Mouse (Mus musculus): ENCODE data around the gene Dock1. TPM values are rescaled to one million over a fixed set of nuclear protein-coding genes. Genes with fewer than 3 reads are reported as not detected.

Dock1 gene
- polyA plus RNA-seq, 1 experiment: 2.1 TPM

- TF ChIP-seq POLR2A (IDR thresholded peaks at IDR 0.05; ENCODE audit: low read depth, low read length): no peak
- no peak for TF ChIP-seq CTCF (IDR thresholded peaks at IDR 0.05; ENCODE audit: extremely low read depth, insufficient read depth, insufficient read length, insufficient replicate concordance)
- no peaks in the 10 kb centered on the region for H3K36me3 ChIP-seq (ENCODE audit: control insufficient read depth, insufficient read depth, low read length)
- H3K4me3 ChIP-seq (ENCODE audit: extremely low read depth, insufficient read depth, insufficient read length): no peak overlapping the region
- H3K4me1 ChIP-seq (ENCODE audit: control insufficient read depth, insufficient read depth, insufficient read length): no peaks in the 10 kb centered on the region
- no peak overlapping the region for H3K27ac ChIP-seq (ENCODE audit: insufficient read depth, low read length)
- DNase-seq (ENCODE audit: low read depth in 1 of 2, low spot score in 2 of 2): no peak
- no peaks in the 10 kb centered on the region for H3K27me3 ChIP-seq (ENCODE audit: control insufficient read depth, insufficient read depth, low read length)
- WGBS: 79% methylated on average over 9 of the region's 9 CpGs
Observed at GRCm38 (mm10) chr7:135002891-135003290, 332.4 kb downstream of the Dock1 start.

- Histone ChIP-seq H3K4me3 (ENCODE audit: extremely low read depth, insufficient read depth, insufficient read length) (no peak overlapping the region), H3K4me1 (ENCODE audit: control insufficient read depth, insufficient read depth, insufficient read length) (no peaks in the 10 kb centered on the region), H3K27ac (ENCODE audit: insufficient read depth, low read length) (no peak overlapping the region), H3K36me3 (ENCODE audit: control insufficient read depth, insufficient read depth, low read length) (no peaks in the 10 kb centered on the region), H3K27me3 (ENCODE audit: control insufficient read depth, insufficient read depth, low read length) (no peaks in the 10 kb centered on the region)
- DNase-seq (ENCODE audit: low read depth in 1 of 2, low spot score in 2 of 2): no peak
- TF ChIP-seq CTCF (IDR thresholded peaks at IDR 0.05; ENCODE audit: extremely low read depth, insufficient read depth, insufficient read length, insufficient replicate concordance): no peak
- TF ChIP-seq POLR2A (IDR thresholded peaks at IDR 0.05; ENCODE audit: low read depth, low read length): no peak
- 83% methylated on average over 7 of the region's 7 CpGs for WGBS
Observed at GRCm38 (mm10) chr7:135005964-135006560, 335.6 kb downstream of the Dock1 start.

- no peaks in the 10 kb centered on the region for H3K27me3 ChIP-seq (ENCODE audit: control insufficient read depth, insufficient read depth, low read length)
- H3K4me1 ChIP-seq (ENCODE audit: control insufficient read depth, insufficient read depth, insufficient read length): no peaks in the 10 kb centered on the region
- H3K27ac ChIP-seq (ENCODE audit: insufficient read depth, low read length): no peak overlapping the region
- 89% methylated on average over 2 of the region's 2 CpGs for WGBS
- H3K4me3 ChIP-seq (ENCODE audit: extremely low read depth, insufficient read depth, insufficient read length): no peak overlapping the region
- no peaks in the 10 kb centered on the region for H3K36me3 ChIP-seq (ENCODE audit: control insufficient read depth, insufficient read depth, low read length)
- no peak for TF ChIP-seq POLR2A (IDR thresholded peaks at IDR 0.05; ENCODE audit: low read depth, low read length)
- no peak for TF ChIP-seq CTCF (IDR thresholded peaks at IDR 0.05; ENCODE audit: extremely low read depth, insufficient read depth, insufficient read length, insufficient replicate concordance)
- no peak for DNase-seq (ENCODE audit: low read depth in 1 of 2, low spot score in 2 of 2)
Observed at GRCm38 (mm10) chr7:135008021-135008420, 337.6 kb downstream of the Dock1 start.

GRCm38 (mm10) chr7:135010997-135011396, 340.5 kb downstream of the Dock1 start:
- 88% methylated on average over 2 of the region's 2 CpGs for WGBS
- Histone ChIP-seq H3K4me1 (ENCODE audit: control insufficient read depth, insufficient read depth, insufficient read length) (no peaks in the 10 kb centered on the region), H3K4me3 (ENCODE audit: extremely low read depth, insufficient read depth, insufficient read length) (no peak overlapping the region), H3K27me3 (ENCODE audit: control insufficient read depth, insufficient read depth, low read length) (no peaks in the 10 kb centered on the region), H3K27ac (ENCODE audit: insufficient read depth, low read length) (no peak overlapping the region), H3K36me3 (ENCODE audit: control insufficient read depth, insufficient read depth, low read length) (no peaks in the 10 kb centered on the region)
- TF ChIP-seq POLR2A (IDR thresholded peaks at IDR 0.05; ENCODE audit: low read depth, low read length): no peak
- TF ChIP-seq CTCF (IDR thresholded peaks at IDR 0.05; ENCODE audit: extremely low read depth, insufficient read depth, insufficient read length, insufficient replicate concordance): no peak
- DNase-seq (ENCODE audit: low read depth in 1 of 2, low spot score in 2 of 2): no peak

GRCm38 (mm10) chr7:135017531-135017930, 347.1 kb downstream of the Dock1 start:
- Histone ChIP-seq H3K4me3 (ENCODE audit: extremely low read depth, insufficient read depth, insufficient read length) (no peak overlapping the region), H3K27me3 (ENCODE audit: control insufficient read depth, insufficient read depth, low read length) (no peaks in the 10 kb centered on the region), H3K4me1 (ENCODE audit: control insufficient read depth, insufficient read depth, insufficient read length) (no peaks in the 10 kb centered on the region), H3K36me3 (ENCODE audit: control insufficient read depth, insufficient read depth, low read length) (no peaks in the 10 kb centered on the region), H3K27ac (ENCODE audit: insufficient read depth, low read length) (no peak overlapping the region)
- WGBS: 63% methylated on average over 1 of the region's 1 CpGs
- no peak for DNase-seq (ENCODE audit: low read depth in 1 of 2, low spot score in 2 of 2)
- TF ChIP-seq CTCF (IDR thresholded peaks at IDR 0.05; ENCODE audit: extremely low read depth, insufficient read depth, insufficient read length, insufficient replicate concordance) (no peak), POLR2A (IDR thresholded peaks at IDR 0.05; ENCODE audit: low read depth, low read length) (no peak)

- TF ChIP-seq CTCF (IDR thresholded peaks at IDR 0.05; ENCODE audit: extremely low read depth, insufficient read depth, insufficient read length, insufficient replicate concordance) (no peak), POLR2A (IDR thresholded peaks at IDR 0.05; ENCODE audit: low read depth, low read length) (no peak)
- 6% methylated on average over 7 of the region's 7 CpGs for WGBS
- no peak overlapping the region for H3K27ac ChIP-seq (ENCODE audit: insufficient read depth, low read length)
Observed at GRCm38 (mm10) chr7:135020762-135021161, 350.3 kb downstream of the Dock1 start.

GRCm38 (mm10) chr7:135021544-135022100, 351.2 kb downstream of the Dock1 start:
- no peak for TF ChIP-seq CTCF (IDR thresholded peaks at IDR 0.05; ENCODE audit: extremely low read depth, insufficient read depth, insufficient read length, insufficient replicate concordance)
- no peak for TF ChIP-seq POLR2A (IDR thresholded peaks at IDR 0.05; ENCODE audit: low read depth, low read length)
- no peak for DNase-seq (ENCODE audit: low read depth in 1 of 2, low spot score in 2 of 2)
- H3K4me1 ChIP-seq (ENCODE audit: control insufficient read depth, insufficient read depth, insufficient read length): no peaks in the 10 kb centered on the region
- no peaks in the 10 kb centered on the region for H3K27me3 ChIP-seq (ENCODE audit: control insufficient read depth, insufficient read depth, low read length)
- no peak overlapping the region for H3K27ac ChIP-seq (ENCODE audit: insufficient read depth, low read length)
- H3K36me3 ChIP-seq (ENCODE audit: control insufficient read depth, insufficient read depth, low read length): no peaks in the 10 kb centered on the region
- WGBS: 92% methylated on average over 9 of the region's 9 CpGs
- no peak overlapping the region for H3K4me3 ChIP-seq (ENCODE audit: extremely low read depth, insufficient read depth, insufficient read length)

More at GRCm38 (mm10) chr7:135020762-135021161, 350.3 kb downstream of the Dock1 start:
- H3K27me3 ChIP-seq (ENCODE audit: control insufficient read depth, insufficient read depth, low read length): no peaks in the 10 kb centered on the region
- no peaks in the 10 kb centered on the region for H3K36me3 ChIP-seq (ENCODE audit: control insufficient read depth, insufficient read depth, low read length)
- H3K4me1 ChIP-seq (ENCODE audit: control insufficient read depth, insufficient read depth, insufficient read length): no peaks in the 10 kb centered on the region
- no peak overlapping the region for H3K4me3 ChIP-seq (ENCODE audit: extremely low read depth, insufficient read depth, insufficient read length)
- DNase-seq (ENCODE audit: low read depth in 1 of 2, low spot score in 2 of 2): no peak

Measured in spleen, adult 2 months (tissue).